Mouse (Mus musculus) inflammation-experienced regulatory T-cells, adult 16 weeks (primary cell): ENCODE results near the gene Cfb. TPM values are rescaled to one million over a fixed set of nuclear protein-coding genes. Genes with fewer than 3 reads are reported as not detected.

Experiments
- polyA plus RNA-seq: library from polyadenylated mRNA; unstranded; fragments of 100-300 nt; shearing (Covaris generic); gene quantifications from one replicate; pipeline ENCODE4 v1.2.1, GENCODE M21; 2017

The Cfb gene
- 1.4 TPM for polyA plus RNA-seq

GRCm38 (mm10) chr17:34862416-34863081 lies at the start of gene Cfb:
Cfb (minus strand) TSS chr17:34862518.

GRCm38 (mm10) chr17:34898160-34898586 lies 35.9 kb upstream of the Cfb start, which contains the start of the genes C2 and Ehmt2:
C2 (minus strand) TSS chr17:34898265.
Ehmt2 (plus strand) TSS chr17:34898469.

DNA sequence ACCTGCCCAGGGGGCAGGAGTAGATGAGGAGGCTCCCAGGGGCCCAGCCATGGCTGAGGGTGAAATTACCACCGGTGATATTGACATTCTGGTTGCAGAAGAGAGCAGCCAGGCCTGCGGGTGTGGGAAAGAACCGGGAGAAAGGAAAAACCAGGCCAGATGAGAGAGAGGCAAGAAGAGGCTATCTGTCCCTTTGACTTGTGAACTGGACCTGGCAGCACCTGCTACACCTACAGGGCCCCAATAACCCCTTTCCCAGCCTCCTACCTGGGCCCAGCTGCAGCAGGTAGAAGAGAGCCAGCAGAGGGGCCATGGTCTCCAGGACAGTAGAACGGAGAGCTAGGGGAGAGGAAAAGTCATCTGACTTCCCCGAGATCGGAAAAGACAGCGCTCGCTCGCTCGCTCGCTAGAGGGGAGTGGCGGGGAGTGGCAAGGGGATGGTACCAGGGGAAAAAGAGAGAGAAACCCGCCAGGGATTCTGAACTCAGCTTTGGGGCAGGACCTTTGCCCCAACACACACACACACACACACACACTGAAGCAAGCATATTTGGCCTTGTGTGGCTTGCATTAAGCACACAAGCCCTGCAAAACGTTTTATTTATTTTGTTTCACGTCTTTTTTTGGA lies 19.5 kb upstream of the Cfb start, which contains the start of gene Gm20547:
TSS of gene Gm20547 (minus strand) at position 360 of the 628 bp plus-strand sequence.

GRCm38 (mm10) chr17:34879336-34879879 lies 17.1 kb upstream of the Cfb start, which contains the start of gene Zbtb12:
Zbtb12 (plus strand) TSS chr17:34879483.

GRCm38 (mm10) chr17:34849722-34850516 lies 12.4 kb downstream of the Cfb start, which contains the start of the genes Skiv2l and Nelfe:
Skiv2l (minus strand) TSS chr17:34850210.
Nelfe (plus strand) TSS chr17:34850391.

DNA sequence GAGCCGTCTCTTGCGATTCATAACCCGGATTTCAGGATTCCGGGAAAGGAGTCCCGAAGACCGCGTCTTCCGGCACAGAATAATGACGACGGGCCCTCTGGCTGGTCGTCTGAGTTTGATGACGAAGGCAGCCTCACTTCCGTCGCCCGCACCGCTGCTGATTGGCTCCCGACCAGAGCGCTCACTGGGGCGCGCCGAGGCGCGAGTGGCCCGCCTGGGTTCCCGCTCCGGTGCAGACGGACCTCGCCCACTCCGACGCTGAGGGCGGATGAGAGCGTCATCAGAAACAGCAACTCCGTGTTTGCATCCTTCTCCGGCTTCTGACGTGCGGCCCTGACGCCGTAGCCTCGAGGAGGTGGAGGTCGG lies 25.5 kb downstream of the Cfb start, which contains the start of the genes Stk19 and Dxo:
TSS of gene Stk19 (minus strand) at position 90 of the 366 bp plus-strand sequence.
TSS of gene Dxo (plus strand) at position 164 of the 366 bp plus-strand sequence.

Other genes starting within 250 kb of the Cfb start
- 3.8 TPM for gene Egfl8, start 246.5 kb downstream of the Cfb start, polyA plus RNA-seq
- 28.1 TPM for gene Ppt2, start 234.0 kb downstream of the Cfb start, polyA plus RNA-seq
- 3.8 TPM for gene Prrt1, start 233.0 kb downstream of the Cfb start, polyA plus RNA-seq
- gene Fkbpl, start 217.8 kb downstream of the Cfb start, polyA plus RNA-seq: 5.5 TPM
- 95.5 TPM for gene Atf6b, start 215.4 kb downstream of the Cfb start, polyA plus RNA-seq
- not detected for gene Tnxb, start 192.0 kb downstream of the Cfb start, polyA plus RNA-seq
- not detected for gene C4b, start 118.6 kb downstream of the Cfb start, polyA plus RNA-seq
- gene Cyp21a1, start 58.0 kb downstream of the Cfb start, polyA plus RNA-seq: not detected
- gene Stk19, start 25.6 kb downstream of the Cfb start, polyA plus RNA-seq: 38.5 TPM
- gene Dxo, start 25.5 kb downstream of the Cfb start, polyA plus RNA-seq: 96.4 TPM
- 169 TPM for gene Skiv2l, start 12.3 kb downstream of the Cfb start, polyA plus RNA-seq
- 48.6 TPM for gene Nelfe, start 12.1 kb downstream of the Cfb start, polyA plus RNA-seq
- 0.66 TPM for gene Zbtb12, start 17.0 kb upstream of the Cfb start, polyA plus RNA-seq
- not detected for gene Gm20547, start 19.5 kb upstream of the Cfb start, polyA plus RNA-seq
- 3.3 TPM for gene C2, start 35.7 kb upstream of the Cfb start, polyA plus RNA-seq
- gene Ehmt2, start 36.0 kb upstream of the Cfb start, polyA plus RNA-seq: 45.6 TPM
- gene Slc44a4, start 51.9 kb upstream of the Cfb start, polyA plus RNA-seq: not detected
- 107 TPM for gene Neu1, start 68.7 kb upstream of the Cfb start, polyA plus RNA-seq
- gene Hspa1b, start 96.7 kb upstream of the Cfb start, polyA plus RNA-seq: 15.1 TPM
- not detected for gene Gm20481, start 107.4 kb upstream of the Cfb start, polyA plus RNA-seq
- gene Hspa1a, start 109.6 kb upstream of the Cfb start, polyA plus RNA-seq: 4.3 TPM
- gene Hspa1l, start 110.2 kb upstream of the Cfb start, polyA plus RNA-seq: 0.13 TPM
- 60.3 TPM for gene Lsm2, start 119.3 kb upstream of the Cfb start, polyA plus RNA-seq
- 276 TPM for gene Vars, start 138.5 kb upstream of the Cfb start, polyA plus RNA-seq
- gene Vwa7, start 154.1 kb upstream of the Cfb start, polyA plus RNA-seq: 0.44 TPM
- gene Sapcd1, start 165.5 kb upstream of the Cfb start, polyA plus RNA-seq: 4.4 TPM
- 1.5 TPM for gene Msh5, start 184.2 kb upstream of the Cfb start, polyA plus RNA-seq
- 611 TPM for gene Clic1, start 187.4 kb upstream of the Cfb start, polyA plus RNA-seq
- 2.5 TPM for gene Ddah2, start 196.5 kb upstream of the Cfb start, polyA plus RNA-seq
- gene Ly6g6c, start 202.9 kb upstream of the Cfb start, polyA plus RNA-seq: not detected
- not detected for gene Mpig6b, start 203.7 kb upstream of the Cfb start, polyA plus RNA-seq
- not detected for gene Ly6g6e, start 214.4 kb upstream of the Cfb start, polyA plus RNA-seq
- not detected for gene Ly6g6d, start 215.5 kb upstream of the Cfb start, polyA plus RNA-seq
- gene Ly6g6f, start 223.1 kb upstream of the Cfb start, polyA plus RNA-seq: not detected
- 86.4 TPM for gene Abhd16a, start 226.7 kb upstream of the Cfb start, polyA plus RNA-seq
- not detected for gene Ly6g5c, start 245.8 kb upstream of the Cfb start, polyA plus RNA-seq